Mouse (Mus musculus) limb, embryonic 11.5 days (tissue): ENCODE results near the gene Sc5d. TPM values are rescaled to one million over a fixed set of nuclear protein-coding genes. Genes with fewer than 3 reads are reported as not detected.
A peak's percentile ranks its signal among the peaks of the same experiment; 100 is the strongest.

Source experiments
- ATAC-seq: fragments of 200-750 bp; cut with Nextera tagmentation; 2 replicates; pipeline ENCODE4 v1.8.0; 2017; ENCODE audit warnings: low read depth; ENCODE audit not compliant: insufficient number of reproducible peaks, low FRiP score, low TSS enrichment
- DNase-seq: peaks from one replicate; pipeline ENCODE4 v3.0.0-alpha.2; 2015; ENCODE audit warnings: low spot score
- H3K27ac ChIP-seq: fragments of 300-500 bp; sonication (generic); replicated peaks from 2 replicates; pipeline ENCODE4 v1.5.1; 2014; ENCODE audit warnings: low read depth, mild to moderate bottlenecking, low read length
- H3K27me3 ChIP-seq: fragments of 300-500 bp; sonication (generic); 2 replicates; pipeline ENCODE4 v1.6.1; 2014; ENCODE audit warnings: mild to moderate bottlenecking, low read length, mixed read lengths; ENCODE audit not compliant: control insufficient read depth, insufficient read depth
- H3K36me3 ChIP-seq: fragments of 300-500 bp; sonication (generic); 2 replicates; pipeline ENCODE4 v1.6.1; 2014; ENCODE audit warnings: mild to moderate bottlenecking, low read length, moderate library complexity, mixed read lengths; ENCODE audit not compliant: control insufficient read depth, insufficient read depth
- H3K4me1 ChIP-seq: fragments of 300-500 bp; sonication (generic); 2 replicates; pipeline ENCODE4 v1.6.1; 2014; ENCODE audit warnings: low read length, mixed read lengths; ENCODE audit not compliant: control insufficient read depth, insufficient read depth
- H3K4me2 ChIP-seq: fragments of 300-500 bp; sonication (generic); 2 replicates; pipeline ENCODE4 v1.6.1; 2014; ENCODE audit warnings: low read depth, mild to moderate bottlenecking, moderate library complexity; ENCODE audit not compliant: severe bottlenecking
- H3K4me3 ChIP-seq: fragments of 300-500 bp; sonication (generic); 2 replicates; pipeline ENCODE4 v1.5.1; 2014; ENCODE audit warnings: low read depth, low read length
- H3K9ac ChIP-seq: fragments of 300-500 bp; sonication (generic); 2 replicates; pipeline ENCODE4 v1.6.1; 2014; ENCODE audit warnings: mild to moderate bottlenecking, low read length
- H3K9me3 ChIP-seq: fragments of 300-500 bp; sonication (generic); 2 replicates; pipeline ENCODE4 v1.6.1; 2016; ENCODE audit warnings: low read length; ENCODE audit not compliant: control insufficient read depth
- WGBS: fragments of 180-500 bp; shearing (Covaris S2); extraction: QIAGEN DNeasy Blood & Tissue Kit; methylation state at CpG from one replicate; pipeline ENCODE4 v1.1.7; 2014; 5-methylcytosine and 5-hydroxymethylcytosine counted together
- polyA plus RNA-seq: library from polyadenylated mRNA; unstranded; fragments of >200 nt; fragmentation: Nextera tagmentation; extraction: Ambion mirVana; gene quantifications from 2 replicates; pipeline ENCODE4 v1.2.1, GENCODE M21; 2014

The Sc5d gene
- polyA plus RNA-seq, 1 experiment from 2014 or later = 49.6 TPM

- no peaks in the 10 kb centered on the region for H3K4me1 ChIP-seq
- H3K27ac ChIP-seq = no peak overlapping the region
- H3K4me2 ChIP-seq = no peak overlapping the region
- 92% methylated on average over 5 of the region's 5 CpGs for WGBS
- no peak for ATAC-seq
- H3K27me3 ChIP-seq = no peaks in the 10 kb centered on the region
- H3K4me3 ChIP-seq = no peak overlapping the region
- H3K9ac ChIP-seq = no peak overlapping the region
- no peak for DNase-seq
- no peaks in the 10 kb centered on the region for H3K9me3 ChIP-seq
- H3K36me3 ChIP-seq = no peaks in the 10 kb centered on the region
Observed at GRCm38 (mm10) chr9:42271456-42271855, 7.4 kb upstream of the Sc5d start.

GRCm38 (mm10) chr9:42270617-42271016 is 6.6 kb upstream of the Sc5d start:
- Histone ChIP-seq H3K9me3 (no peaks in the 10 kb centered on the region), H3K27me3 (no peaks in the 10 kb centered on the region), H3K36me3 (no peaks in the 10 kb centered on the region), H3K4me1 (no peaks in the 10 kb centered on the region), H3K9ac (no peak overlapping the region), H3K4me3 (no peak overlapping the region), H3K27ac (no peak overlapping the region), H3K4me2 (no peak overlapping the region)
- DNase-seq = no peak
- 91% methylated on average over 3 of the region's 3 CpGs for WGBS
- ATAC-seq = no peak

- H3K27me3 ChIP-seq = no peaks in the 10 kb centered on the region
- H3K4me2 ChIP-seq = no peak overlapping the region
- ATAC-seq (no peak), DNase-seq (no peak)
- H3K4me1 ChIP-seq = no peaks in the 10 kb centered on the region
- H3K9me3 ChIP-seq = no peaks in the 10 kb centered on the region
- H3K27ac ChIP-seq = no peak overlapping the region
- H3K36me3 ChIP-seq = no peaks in the 10 kb centered on the region
- H3K9ac ChIP-seq = no peak overlapping the region
- 81% methylated on average over 5 of the region's 5 CpGs for WGBS
- no peak overlapping the region for H3K4me3 ChIP-seq
Observed at GRCm38 (mm10) chr9:42270081-42270480, 6.0 kb upstream of the Sc5d start.

- DNase-seq (no peak), ATAC-seq (no peak)
- H3K4me3 ChIP-seq = no peak overlapping the region
- WGBS = 85% methylated on average over 5 of the region's 5 CpGs
- H3K9me3 ChIP-seq = no peaks in the 10 kb centered on the region
- H3K36me3 ChIP-seq = no peaks in the 10 kb centered on the region
- H3K4me2 ChIP-seq = no peak overlapping the region
- no peaks in the 10 kb centered on the region for H3K27me3 ChIP-seq
- no peaks in the 10 kb centered on the region for H3K4me1 ChIP-seq
- no peak overlapping the region for H3K27ac ChIP-seq
- H3K9ac ChIP-seq = no peak overlapping the region
Observed at GRCm38 (mm10) chr9:42268371-42268770, 4.3 kb upstream of the Sc5d start.

GRCm38 (mm10) chr9:42265309-42265708 is 1.3 kb upstream of the Sc5d start:
- no peaks in the 10 kb centered on the region for H3K27me3 ChIP-seq
- 92% methylated on average over 4 of the region's 4 CpGs for WGBS
- no peaks in the 10 kb centered on the region for H3K9me3 ChIP-seq
- H3K4me1 ChIP-seq = peaks cover 3% of the 10 kb centered on the region
- no peak overlapping the region for H3K27ac ChIP-seq
- DNase-seq = no peak
- H3K36me3 ChIP-seq = peaks cover 3% of the 10 kb centered on the region; the same call in 1 of the 2 replicates
- H3K4me2 ChIP-seq = no peak overlapping the region
- no peak overlapping the region for H3K4me3 ChIP-seq
- no peak for ATAC-seq
- H3K9ac ChIP-seq = no peak overlapping the region

- H3K9ac ChIP-seq = peak overlapping the region; percentile 78
- peak; percentile 59 for DNase-seq
Observed at GRCm38 (mm10) chr9:42263709-42264111, 346 bp downstream of the Sc5d start.

GRCm38 (mm10) chr9:42260481-42260880 is 3.6 kb downstream of the Sc5d start:
- Histone ChIP-seq H3K36me3 (peaks cover 12% of the 10 kb centered on the region; the same call in 1 of the 2 replicates), H3K4me2 (no peak overlapping the region), H3K27me3 (no peaks in the 10 kb centered on the region), H3K9me3 (no peaks in the 10 kb centered on the region), H3K4me1 (peaks cover 3% of the 10 kb centered on the region), H3K27ac (no peak overlapping the region), H3K9ac (no peak overlapping the region), H3K4me3 (no peak overlapping the region)
- DNase-seq = no peak
- WGBS = 92% methylated on average over 5 of the region's 5 CpGs
- ATAC-seq = no peak

More at GRCm38 (mm10) chr9:42263709-42264111, 346 bp downstream of the Sc5d start:
- peak overlapping the region; percentile 67 for H3K4me2 ChIP-seq
- ATAC-seq = peak; percentile 63
- H3K4me3 ChIP-seq = peak overlapping the region; percentile 80
- no peaks in the 10 kb centered on the region for H3K27me3 ChIP-seq
- H3K9me3 ChIP-seq = no peaks in the 10 kb centered on the region
- WGBS = 0% methylated on average over 16 of the region's 18 CpGs
- H3K27ac ChIP-seq = peak overlapping the region; percentile 56; the same call in 1 of the 2 replicates
- peaks cover 3% of the 10 kb centered on the region for H3K4me1 ChIP-seq
- peaks cover 3% of the 10 kb centered on the region; the same call in 1 of the 2 replicates for H3K36me3 ChIP-seq

- no peaks in the 10 kb centered on the region for H3K4me1 ChIP-seq
- no peak overlapping the region for H3K4me3 ChIP-seq
- DNase-seq = no peak
- no peak overlapping the region for H3K27ac ChIP-seq
- H3K9me3 ChIP-seq = no peaks in the 10 kb centered on the region
- no peak overlapping the region for H3K4me2 ChIP-seq
- no peak overlapping the region for H3K9ac ChIP-seq
- no peaks in the 10 kb centered on the region for H3K27me3 ChIP-seq
- no peak for ATAC-seq
- WGBS = 85% methylated on average over 6 of the region's 6 CpGs
- H3K36me3 ChIP-seq = no peaks in the 10 kb centered on the region
Observed at GRCm38 (mm10) chr9:42249112-42249511, 14.9 kb downstream of the Sc5d start.

GRCm38 (mm10) chr9:42246688-42247087 is 17.4 kb downstream of the Sc5d start:
- DNase-seq = no peak
- Histone ChIP-seq H3K4me3 (no peak overlapping the region), H3K27ac (no peak overlapping the region), H3K9ac (no peak overlapping the region), H3K9me3 (no peaks in the 10 kb centered on the region), H3K4me1 (no peaks in the 10 kb centered on the region), H3K36me3 (no peaks in the 10 kb centered on the region), H3K27me3 (no peaks in the 10 kb centered on the region), H3K4me2 (no peak overlapping the region)
- ATAC-seq = no peak
- 85% methylated on average over 6 of the region's 6 CpGs for WGBS
